Mouse (Mus musculus) kidney, postnatal 10 days (tissue): ENCODE measurements around the gene Rab37.

Experiments
- DNase-seq: peaks from one replicate; pipeline ENCODE4 v3.0.0; 2021; ENCODE audit warnings: mixed read lengths

The Rab37 gene

DNA sequence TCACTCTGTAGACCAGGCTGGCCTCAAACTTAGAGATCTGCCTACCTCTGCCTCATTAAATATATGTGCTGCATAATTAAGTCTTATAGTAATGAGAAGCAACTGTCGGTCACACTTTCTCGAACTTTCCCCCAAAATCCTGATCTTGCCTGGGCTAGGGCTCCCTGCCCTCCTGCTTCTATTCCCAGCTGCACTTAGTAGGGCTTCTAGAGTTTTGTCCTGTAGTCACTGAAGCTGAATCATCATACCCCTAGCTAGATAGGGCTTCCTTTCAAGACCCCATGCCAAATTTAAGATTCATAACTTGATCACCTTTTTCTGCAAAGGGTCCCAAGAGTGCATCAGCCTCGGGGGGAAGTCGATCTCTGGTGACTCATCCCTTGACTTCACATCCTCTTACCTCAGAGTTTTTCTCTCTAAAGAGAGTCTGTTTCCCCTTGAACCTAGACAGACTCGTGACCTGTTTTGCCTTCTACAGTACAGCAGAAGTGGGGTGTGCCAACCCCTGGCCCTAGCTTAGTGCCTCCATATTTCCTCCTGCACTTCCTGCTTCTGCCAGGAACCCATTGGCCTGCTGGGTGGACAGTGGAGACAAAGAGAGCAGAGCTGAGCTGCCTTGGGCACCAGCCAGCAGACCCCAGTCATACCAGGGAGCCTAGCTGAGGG, 47.5 kb downstream of the Rab37 start:
- DNase-seq, result no peak

DNA sequence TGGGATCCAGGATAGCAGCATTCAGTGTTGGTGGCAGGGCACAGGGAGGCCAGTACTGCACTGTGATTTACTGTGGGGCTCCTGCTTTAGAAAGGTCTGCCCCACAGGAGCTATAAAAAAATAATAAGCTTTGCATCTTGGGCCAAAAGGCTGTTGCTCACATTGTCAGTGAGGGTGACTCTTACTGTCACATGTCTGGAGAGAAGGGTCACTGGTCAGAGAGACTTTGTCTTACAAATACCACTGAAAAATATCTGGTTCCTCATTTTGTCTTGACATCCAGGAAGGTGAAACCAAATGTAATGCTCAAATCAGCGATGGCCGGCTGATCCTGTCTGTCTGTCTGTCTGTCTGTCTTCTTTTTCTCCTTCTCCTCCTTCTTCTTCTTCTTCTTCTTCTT, 50.7 kb downstream of the Rab37 start:
- DNase-seq, result no peak

DNA sequence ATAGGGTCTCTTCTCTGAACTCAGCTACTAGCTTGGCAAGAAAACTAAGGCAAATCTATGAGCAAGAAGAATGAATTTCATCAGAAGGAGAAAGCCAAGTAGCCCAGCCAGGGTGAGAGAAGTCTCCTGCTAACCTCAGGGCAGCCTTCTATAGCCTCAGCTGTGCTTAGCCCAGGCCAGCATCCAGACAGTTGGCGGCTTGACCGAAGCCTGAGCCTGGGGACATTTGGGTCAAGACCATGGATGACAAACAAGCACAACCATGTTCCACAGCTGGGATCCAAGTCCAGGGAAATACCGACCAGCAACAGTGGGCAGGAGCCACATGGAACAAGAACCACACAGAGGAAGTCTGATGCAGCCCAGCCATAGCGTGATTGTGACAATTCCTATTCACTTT, 56.6 kb downstream of the Rab37 start:
- no peak for DNase-seq

DNA sequence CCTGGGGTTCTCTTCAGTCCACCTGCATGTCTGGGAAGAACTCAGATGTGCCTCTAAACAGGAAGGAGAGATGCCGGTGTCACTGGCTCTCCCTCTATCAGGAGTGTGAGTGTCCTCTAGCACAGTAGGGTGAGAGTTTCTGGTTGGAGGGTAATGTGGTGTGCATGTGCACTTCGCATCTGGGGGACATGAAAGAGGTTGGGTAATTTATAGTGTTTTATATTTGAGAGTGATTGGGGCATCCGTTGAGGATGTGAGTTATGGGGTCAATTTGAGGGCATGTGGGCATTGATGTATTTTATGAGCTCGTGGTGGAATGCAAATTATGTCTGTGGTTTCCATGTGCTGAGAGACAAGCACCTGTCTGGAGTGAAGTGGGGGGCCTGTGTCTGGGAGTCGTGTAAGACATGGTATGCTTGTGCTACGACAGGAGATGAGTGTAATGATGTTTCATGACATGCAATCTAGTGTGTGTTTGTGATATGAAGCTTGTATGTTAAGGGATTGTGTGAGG, 59.6 kb downstream of the Rab37 start:
- DNase-seq, result no peak

DNA sequence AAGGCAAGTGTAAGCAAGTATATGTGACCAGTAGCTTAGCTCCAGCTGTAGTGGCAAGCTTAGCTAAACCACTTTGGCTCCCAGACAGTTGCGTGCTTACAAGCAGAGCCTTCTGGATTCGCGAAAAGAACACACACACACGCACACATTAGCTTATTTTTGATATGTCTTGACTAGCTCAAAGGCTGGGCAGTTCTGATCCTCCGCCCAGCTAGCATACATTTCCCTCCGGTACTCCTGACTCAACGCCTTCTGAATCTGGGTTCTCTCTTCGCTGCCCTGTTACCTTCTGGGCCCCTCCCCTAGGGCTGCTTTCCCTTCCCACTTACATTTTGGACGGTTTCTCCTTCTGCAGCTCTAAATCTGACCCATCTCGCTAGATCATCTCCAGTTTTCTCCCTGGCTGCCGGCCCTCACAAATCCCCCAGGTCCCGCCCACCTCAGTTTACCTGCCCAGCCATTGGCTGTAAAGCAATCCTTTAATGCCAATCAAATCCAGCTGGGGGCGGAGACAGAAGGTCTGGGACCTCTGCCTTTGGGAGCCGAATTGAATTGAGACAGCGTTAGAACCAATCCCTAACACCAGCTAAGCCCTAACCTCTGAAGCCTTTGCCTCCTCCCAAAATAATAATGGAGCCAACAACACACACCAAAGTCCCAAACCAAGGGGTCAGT, 60.7 kb downstream of the Rab37 start:
- peak; percentile 81 for DNase-seq

DNA sequence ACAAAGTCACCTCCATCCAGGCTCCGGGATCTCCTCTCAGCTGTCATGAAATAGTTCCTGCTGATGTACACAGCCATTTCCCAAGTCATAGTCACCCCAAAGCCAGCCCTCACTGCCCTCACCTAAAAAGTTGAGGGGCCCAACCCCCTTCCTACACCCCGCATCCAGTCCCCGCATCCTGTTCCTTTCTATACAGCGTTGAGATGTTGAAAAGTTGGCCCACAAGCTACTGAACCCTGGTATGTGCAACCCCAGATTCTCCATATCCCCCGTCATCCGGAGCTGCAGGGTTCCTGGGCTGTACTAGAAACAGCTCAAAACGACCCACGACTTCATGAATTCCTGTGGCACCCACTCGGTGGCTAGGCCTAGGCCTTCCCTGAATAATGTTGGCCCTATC, 61.9 kb downstream of the Rab37 start:
- no peak for DNase-seq

DNA sequence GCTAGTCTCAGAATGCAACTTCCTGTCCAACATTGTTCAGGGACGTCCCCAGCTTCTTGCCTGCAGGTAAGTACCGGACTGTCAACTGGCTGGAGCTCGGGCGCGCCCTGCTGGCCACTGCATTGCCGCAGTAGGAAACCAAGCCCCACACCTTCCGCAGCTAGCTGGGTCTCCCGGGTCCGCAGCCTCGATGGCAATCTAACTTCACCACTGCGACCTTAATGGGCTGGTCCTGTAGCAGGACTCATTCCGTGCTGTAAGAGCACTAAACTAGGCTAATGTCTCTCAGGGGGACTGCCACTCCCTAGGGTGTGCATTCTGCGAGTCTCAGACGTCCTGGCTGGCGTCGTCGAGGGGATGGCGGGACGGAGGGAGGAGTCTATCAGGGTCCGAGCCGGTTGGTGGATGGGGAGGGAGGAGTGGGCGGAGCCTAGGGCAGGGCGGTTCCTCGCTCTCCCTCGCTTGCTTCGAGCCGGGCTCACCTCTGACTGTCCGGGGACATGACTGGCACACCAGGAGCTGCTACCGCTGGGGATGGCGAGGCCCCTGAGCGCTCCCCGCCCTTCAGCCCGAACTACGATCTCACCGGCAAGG, 62.6 kb downstream of the Rab37 start:
- DNase-seq, result peak; percentile 89

DNA sequence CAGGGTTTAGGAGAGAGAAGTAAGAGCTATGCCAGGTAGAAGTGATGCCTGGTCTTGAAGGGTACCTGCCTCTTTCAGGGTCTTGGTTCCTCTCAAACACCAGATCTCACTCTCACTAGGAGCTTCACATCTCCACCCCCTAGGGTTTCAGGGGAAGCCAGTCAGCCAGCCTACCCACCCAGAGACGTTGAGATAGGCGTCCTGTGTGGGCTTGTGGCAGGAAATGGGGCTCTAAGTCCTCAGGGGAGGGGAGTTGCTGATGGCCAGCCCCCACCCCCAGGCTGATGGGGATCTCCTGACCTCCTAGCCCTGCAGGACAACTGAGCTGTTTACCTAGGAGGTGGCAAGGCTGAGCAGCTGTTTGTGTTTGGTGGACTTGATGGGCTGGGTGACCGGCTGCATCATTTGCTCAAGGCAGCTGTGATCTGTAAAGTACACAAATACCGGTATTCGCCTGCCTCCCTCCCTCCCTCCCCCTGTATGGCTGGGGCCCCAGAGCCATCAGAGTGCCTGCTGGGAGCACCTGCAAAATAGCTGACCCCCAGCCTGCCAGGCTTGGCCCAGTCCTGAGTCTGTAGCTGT, 63.9 kb downstream of the Rab37 start:
- no peak for DNase-seq

DNA sequence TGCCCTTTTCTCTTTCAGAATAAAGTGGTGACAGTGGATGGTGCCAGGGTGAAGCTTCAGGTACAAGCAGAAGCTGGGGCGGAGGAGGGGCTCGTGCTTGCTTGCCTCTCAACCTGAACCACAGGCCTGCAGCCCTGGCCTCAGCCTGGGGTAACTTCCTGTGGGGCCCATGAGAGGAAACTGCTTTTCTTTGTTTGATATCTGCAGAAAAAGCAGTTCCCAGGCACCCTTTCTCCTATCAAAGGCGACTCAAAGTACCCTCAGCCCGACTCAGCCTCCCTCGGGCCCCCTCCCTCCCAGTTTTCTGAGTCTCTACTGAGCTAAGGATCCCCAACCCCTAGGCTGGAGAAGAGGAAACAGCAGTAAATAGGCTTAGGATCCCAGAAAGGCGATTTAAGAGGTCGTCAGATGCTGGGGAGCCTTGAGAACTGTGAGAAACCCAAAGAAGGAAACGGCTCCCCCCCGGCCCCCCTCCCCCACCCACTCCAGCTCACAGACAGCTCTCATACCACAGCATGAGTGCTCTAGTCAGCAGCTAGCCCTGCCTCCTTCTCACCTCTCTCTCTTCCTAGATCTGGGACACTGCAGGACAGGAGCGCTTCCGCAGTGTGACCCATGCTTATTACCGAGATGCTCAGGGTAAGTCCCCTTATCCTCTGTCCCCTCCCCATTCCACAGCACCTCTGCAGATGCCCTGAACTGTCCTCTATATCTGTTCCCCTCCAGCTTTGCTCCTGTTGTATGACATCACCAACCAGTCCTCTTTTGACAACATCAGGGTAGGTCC, 66.9 kb downstream of the Rab37 start:
- no peak for DNase-seq

DNA sequence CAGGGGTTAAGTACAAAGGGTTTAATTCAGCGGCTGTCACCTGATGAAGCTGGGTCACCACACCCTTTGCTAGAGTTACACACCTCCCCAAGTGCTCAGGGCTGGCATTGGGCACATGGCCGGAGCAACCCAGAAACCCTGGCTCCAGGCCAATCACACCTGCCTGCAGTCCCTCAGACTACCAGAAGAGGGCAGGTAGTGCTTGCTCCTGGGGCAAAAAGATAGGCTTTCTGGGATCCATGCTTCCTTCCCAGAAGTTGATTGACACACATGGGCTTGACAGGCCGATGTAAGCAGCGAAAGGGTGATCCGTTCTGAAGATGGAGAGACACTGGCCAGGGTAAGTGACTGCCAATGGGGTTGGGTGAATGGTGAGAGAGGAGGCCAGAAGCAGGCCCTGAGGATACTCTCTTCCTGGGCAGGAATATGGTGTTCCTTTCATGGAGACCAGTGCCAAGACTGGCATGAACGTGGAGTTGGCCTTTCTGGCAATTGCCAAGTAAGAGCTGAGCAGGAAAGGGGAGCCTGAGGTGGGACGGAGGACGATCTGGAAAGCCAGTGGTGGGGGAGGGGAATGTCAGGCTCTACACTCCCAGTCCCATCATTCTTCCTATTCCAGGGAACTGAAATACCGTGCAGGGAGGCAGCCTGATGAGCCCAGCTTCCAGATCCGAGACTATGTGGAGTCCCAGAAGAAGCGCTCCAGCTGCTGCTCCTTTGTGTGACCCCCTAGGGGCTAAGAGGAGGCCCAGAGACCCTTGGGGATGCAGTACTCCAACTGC, 69.0 kb downstream of the Rab37 start:
- DNase-seq, result peak; percentile 86

DNA sequence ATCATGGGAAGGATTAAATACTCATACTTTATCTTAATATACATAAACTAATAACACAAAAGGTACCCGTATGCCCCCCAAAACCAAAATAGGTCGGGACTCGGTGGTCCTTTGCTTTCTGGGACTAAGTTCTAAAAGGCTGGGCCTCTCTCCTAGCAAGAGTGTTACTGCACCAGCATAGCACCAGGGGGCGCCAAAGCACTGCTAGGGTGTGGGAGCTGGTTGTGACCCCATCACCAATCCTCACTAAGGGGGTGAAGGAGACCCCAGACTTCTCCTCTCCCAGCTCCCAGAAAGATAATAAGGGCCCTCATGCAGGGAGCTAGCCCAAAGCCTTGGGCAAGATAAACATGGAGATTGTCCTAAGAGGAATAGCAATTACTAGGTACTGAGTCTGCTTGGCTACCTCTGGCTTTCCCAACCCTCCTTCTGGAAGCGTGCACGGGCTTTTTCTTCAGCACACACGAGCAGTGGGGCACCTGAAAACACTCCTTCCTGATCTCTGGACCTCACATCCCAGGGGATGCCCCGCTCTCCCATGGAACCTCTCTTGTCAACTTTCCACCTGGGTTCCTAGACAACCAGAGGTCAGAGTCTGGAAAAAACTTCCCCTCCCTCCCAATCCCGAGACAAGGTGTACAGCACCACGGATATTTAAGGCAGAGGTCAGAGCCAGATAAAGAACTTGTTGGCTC, 69.8 kb downstream of the Rab37 start:
- DNase-seq, result peak; percentile 89

DNA sequence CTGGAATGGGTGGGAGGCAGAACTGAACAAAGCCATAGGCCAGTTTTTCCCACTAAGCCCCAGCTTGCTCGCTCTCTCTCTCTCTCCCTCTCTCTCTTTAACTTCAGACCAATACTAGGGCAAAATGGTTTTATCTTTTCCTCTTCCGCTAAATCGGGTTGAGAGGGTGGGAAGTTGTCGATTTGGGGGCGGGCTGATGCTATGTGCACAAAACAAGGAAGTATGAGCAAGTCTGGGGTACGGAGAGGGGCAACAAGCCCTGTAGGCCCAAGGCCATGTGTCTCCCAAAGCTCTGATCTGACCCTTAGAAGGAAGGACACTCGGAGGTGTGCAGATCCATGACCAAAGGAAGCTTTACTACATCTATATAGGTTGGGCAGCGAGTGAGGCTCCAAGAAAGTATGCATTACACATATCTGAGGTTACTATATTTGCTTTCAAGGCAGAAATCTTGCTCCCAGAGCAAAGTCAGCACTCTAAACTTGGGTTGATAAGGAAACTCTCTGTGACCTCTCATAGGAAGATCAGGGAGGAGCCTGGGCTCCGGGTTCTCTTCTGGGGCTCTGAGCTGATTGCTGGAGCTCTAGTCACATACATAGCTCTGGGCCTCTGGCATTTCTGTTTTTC, 70.5 kb downstream of the Rab37 start:
- DNase-seq, result no peak

DNA sequence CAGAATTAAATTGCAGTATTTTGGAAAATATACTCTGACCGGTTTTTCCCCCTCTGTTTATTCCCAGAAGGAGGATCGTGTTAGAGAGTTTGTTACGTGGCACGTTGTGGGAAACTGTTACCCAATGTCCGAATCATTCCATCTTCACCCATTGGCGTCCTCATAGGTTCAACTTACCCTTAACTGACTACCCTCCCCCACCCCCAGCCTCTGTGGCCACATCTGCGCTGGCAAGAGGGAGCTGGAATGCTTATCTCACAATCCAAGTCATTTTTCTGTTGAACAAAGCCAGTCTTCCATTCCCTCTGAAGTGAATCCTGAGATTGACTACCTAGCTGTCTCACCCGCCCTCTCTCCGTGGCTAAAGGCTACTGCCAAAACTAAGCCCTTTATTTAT, 71.0 kb downstream of the Rab37 start:
- no peak for DNase-seq

DNA sequence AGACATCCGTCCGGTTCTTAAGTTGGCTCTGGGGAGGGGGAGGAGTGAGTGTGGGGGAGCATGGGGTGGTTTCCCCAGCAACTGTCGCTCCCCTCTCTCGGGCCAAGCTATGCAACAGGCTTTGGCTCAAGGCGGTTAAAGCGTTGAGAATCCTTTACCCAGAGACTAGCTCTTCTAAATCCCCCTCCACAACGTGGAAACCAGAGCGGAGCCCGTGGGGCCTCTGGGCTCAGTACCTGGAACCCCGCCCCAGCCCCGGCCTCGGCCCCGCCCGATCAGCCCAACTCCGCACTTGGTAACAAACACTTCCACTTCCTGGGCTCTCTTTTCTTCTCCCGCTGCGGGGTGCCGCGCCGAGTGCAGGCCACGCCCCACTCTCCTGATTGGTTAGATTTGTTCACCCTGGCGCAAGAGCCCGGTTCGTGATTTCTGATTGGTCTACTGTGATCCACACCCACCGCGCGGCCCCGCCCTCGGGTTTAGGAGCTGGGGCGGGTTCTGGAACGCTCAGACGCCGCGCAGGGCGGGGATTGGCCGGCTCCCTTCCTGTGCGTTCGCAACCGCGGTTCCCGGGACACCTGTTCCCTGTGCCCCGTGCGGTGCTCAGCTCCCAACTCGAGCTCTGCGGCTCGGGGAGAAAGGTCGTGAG, 71.7 kb downstream of the Rab37 start, which contains the start of gene Slc9a3r1:
TSS of gene Slc9a3r1 (plus strand) at position 510 of the 649 bp plus-strand sequence.
- peak; percentile 99 for DNase-seq

DNA sequence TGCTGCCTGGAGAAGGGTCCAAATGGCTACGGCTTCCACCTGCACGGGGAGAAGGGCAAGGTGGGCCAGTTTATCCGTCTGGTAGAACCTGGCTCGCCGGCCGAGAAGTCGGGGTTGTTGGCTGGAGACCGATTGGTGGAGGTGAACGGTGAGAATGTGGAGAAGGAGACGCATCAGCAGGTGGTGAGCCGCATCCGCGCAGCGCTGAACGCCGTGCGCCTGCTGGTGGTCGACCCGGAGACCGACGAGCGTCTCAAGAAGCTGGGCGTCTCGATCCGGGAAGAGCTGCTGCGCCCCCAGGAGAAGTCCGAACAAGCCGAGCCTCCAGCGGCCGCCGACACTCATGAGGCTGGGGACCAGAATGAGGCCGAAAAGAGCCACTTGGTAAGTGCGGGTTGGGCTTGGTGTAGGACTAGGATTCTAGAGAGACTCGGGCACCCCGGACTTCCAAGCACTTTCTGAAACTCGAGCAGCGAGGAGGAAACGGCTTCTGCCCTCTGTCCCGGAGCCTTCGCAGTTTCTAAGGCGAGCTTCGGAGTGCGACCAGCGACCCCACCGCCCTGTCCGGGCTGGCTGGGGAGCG, 72.4 kb downstream of the Rab37 start:
- peak; percentile 61 for DNase-seq

DNA sequence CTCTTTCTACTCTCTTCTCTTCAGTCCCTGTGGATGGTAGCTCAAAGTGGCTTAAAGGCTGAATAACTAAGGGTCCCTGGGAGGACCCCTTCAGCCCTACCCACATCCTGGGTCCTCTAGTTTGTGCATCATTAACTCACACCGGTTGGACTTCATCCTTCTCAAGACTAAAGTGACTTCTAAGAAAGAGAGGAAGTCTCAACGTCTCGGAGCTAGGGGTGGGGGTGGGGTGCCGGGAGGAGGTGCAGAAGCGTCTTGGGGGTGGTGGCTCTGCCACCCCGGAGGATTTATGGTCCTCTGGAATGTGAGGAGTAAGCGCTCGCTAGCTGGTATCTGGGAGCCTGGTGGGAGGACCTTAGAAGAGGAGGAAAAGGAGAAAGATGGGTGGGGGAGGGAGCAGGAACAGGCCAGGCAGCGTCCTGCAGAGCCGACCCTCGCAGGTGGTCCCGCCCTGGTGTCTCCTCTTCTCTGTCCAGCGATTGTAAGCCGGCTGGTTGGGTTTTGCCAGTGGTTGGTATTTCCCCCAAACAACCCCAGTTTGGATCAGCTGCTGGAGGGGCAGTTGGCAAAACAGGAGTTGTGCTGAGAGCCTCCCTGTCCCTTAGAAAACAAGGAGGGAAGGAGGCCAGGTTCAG, 73.2 kb downstream of the Rab37 start:
- DNase-seq, result peak; percentile 73

DNA sequence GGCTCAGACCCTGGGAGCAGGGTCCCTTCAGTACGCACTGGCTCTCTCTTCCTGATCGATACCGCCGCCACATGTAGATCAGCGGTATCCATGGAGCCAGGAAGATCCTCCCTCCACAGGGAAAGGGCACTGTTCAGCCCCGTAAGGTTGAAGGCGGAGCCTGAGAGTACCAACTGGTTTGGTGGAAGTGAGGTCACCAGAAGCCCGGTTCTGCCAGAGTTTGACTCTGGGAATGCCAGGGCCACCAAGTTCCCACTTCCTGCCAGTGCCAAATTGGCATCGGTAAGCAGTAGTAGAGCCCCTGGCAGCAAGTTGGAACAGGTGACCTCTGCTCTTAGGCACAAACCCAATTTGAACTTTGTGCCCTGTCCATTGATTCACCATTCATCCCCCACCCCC, 73.7 kb downstream of the Rab37 start:
- DNase-seq, result peak; percentile 68

DNA sequence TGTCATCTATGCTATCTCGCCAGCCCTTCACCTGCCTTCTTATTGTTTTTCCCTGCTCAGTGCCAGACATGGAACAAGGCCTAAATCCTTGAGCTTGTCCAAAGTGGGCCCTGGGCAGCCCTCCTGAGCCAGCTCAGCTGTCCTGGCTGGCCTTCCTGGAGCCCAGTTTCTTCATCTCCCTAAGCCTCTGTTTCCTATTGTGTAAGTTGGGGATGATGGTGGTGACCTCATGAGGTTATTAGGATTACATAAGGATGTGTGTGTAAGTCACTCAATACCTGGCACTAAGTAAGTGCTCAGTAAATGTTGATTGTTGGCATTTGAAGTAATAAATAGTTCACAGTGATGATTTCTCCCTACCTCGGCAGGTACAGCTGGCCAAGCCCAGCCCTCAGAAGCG, 75.5 kb downstream of the Rab37 start:
- no peak for DNase-seq

DNA sequence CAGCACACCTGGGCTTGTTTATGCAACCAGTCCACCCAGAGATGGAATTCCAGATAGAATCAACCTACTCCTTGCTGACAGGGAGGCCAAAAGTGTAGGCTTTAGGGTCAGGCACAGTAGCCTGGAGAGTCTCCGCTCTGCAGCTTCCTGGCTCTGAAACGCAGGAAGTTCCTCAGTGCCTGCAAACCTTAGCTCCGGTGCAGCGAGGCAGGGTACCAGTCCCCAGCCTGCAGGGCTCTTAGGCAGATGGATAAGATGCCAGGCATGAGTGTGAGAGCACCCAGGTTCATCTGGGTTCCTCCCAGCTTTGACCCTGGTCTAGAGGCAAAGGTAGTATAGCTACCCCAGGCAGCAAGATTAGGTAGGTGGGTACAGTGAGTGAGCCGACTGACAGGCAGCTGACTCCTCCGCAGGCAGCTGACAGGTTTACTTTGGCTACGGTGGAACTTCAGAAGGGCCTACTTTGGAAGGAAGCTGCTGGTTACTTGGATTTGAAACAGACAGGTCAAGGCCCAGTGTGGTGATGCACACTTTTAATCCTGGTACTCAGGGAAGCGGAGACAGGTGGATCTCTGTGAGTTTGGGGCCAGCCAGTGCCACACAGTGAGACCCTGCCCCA, 76.5 kb downstream of the Rab37 start:
- no peak for DNase-seq
